Mouse (Mus musculus) neutrophil, adult 59 days (primary cell): ENCODE measurements around the gene Ifi206. TPM values are rescaled to one million over a fixed set of nuclear protein-coding genes. Genes with fewer than 3 reads are reported as not detected.

Experiments used
- total RNA-seq, 2 experiments: library from RNA; stranded (reverse); gene quantifications; 1 replicate in 1 of 2; 2 replicates in 1 of 2; pipeline ENCODE4 v1.2.4; 2023

The Ifi206 gene
- total RNA-seq = 1 to 10 TPM; 1.2 to 1.6 TPM

DNA sequence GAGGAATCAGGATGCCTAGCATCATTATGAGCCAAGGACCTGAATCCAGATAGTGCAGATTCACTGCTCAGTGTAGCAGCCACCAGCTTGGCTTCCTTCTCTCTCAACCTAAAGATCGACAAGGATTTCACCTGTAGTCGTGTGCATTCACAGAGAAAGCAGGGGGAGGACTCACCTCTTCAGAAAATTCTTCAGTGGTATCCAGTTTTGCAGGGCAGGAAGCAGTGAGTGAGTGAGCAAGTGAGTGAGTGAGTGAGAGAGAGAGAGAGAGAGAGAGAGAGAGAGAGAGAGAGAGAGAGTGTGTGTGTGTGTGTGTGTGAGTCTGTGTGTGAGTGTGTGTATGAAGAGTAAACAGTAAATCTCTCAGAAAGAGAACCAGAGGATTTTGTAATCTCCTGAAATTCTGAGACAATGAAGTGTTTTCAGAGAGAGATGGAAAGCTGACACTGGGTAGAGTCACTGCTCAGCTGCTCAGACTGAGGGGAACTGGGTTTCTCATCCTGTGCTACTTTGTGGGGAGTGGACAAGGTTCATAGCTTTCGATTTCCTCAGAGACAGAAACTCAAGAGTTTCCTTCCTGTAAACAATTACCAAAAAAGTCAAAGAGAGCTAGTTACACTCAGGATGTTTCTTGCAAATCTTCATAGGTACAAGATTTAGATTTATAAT is at the start of gene Ifi206:
Ifi206 (minus strand) TSS at position 230 of the 669 bp plus-strand sequence.

DNA sequence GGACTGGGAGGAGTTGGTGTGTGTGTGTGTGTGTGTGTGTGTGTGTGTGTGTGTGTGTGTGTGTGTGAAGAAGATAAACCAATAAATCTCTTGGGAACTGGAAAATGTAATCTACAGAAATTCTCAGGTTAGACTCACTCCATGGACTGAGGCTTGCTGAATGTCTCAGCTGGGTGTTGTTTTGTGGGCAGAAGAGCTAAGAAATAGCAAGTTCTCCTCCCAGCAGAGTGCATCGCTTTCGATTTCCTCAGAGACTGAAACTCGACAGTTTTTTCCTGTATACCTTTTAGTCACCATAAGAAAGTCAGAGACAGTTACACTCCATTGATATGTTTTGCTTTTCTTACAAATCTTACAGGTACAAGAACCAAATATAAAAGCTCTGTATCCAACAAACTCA is 45.0 kb upstream of the Ifi206 start, which contains the start of gene Ifi214:
Ifi214 (minus strand) TSS at position 167 of the 400 bp plus-strand sequence.

Other genes starting within 250 kb of the Ifi206 start
- not detected for gene Olfr418, start 225.0 kb downstream of the Ifi206 start, total RNA-seq
- gene Mptx2, start 213.3 kb downstream of the Ifi206 start, total RNA-seq = not detected
- gene Ackr1, start 157.3 kb downstream of the Ifi206 start, total RNA-seq = under 1 TPM; 0.35 to 0.82 TPM
- 10 to 100 TPM; 38.9 to 53.5 TPM for gene Aim2, start 140.2 kb downstream of the Ifi206 start, total RNA-seq
- under 1 TPM; 0.36 to 0.97 TPM for gene Cadm3, start 123.3 kb downstream of the Ifi206 start, total RNA-seq
- under 1 TPM; 0.24 to 0.51 TPM for gene Ifi214, start 44.9 kb upstream of the Ifi206 start, total RNA-seq
- 1 to 10 TPM; 3.6 to 4.2 TPM for gene Ifi213, start 108.2 kb upstream of the Ifi206 start, total RNA-seq
- gene Ifi209, start 139.9 kb upstream of the Ifi206 start, total RNA-seq = 10 to 100 TPM; 28.4 to 38.0 TPM
- gene Ifi208, start 182.6 kb upstream of the Ifi206 start, total RNA-seq = under 1 TPM; 0.40 to 0.42 TPM